Mouse (Mus musculus) hindbrain, embryonic 14.5 days (tissue): ENCODE measurements at regions not wholly inside any gene's neighbourhood (a gene's known extent, or its start where the extent isn't known, plus 50 kb on each side); places are given as distances from the start of the nearest gene placed in this dataset.
A peak's percentile ranks its signal among the peaks of the same experiment; 100 is the strongest.

Experiments
- ATAC-seq: fragments of 200-750 bp; cut with Nextera tagmentation; 2 replicates; pipeline ENCODE4 v1.8.0; 2017; ENCODE audit warnings: moderate number of reproducible peaks, mild to moderate bottlenecking, moderate TSS enrichment, moderate library complexity; ENCODE audit not compliant: low FRiP score
- DNase-seq: peaks from one replicate; pipeline ENCODE4 v3.0.0-alpha.2; 2015; ENCODE audit warnings: low spot score
- H3K27ac ChIP-seq: fragments of 300-500 bp; sonication (generic); 2 replicates; pipeline ENCODE4 v1.5.1; 2014; ENCODE audit warnings: mild to moderate bottlenecking, moderate library complexity
- H3K27me3 ChIP-seq: fragments of 300-500 bp; sonication (generic); 2 replicates; pipeline ENCODE4 v1.6.1; 2014; ENCODE audit warnings: mild to moderate bottlenecking, low read length, mixed read lengths; ENCODE audit not compliant: control insufficient read depth, insufficient read depth
- H3K36me3 ChIP-seq: fragments of 300-500 bp; sonication (generic); replicated peaks from 2 replicates; pipeline ENCODE4 v1.6.1; 2014; ENCODE audit not compliant: control insufficient read depth, insufficient read depth
- H3K4me1 ChIP-seq: fragments of 300-500 bp; sonication (generic); replicated peaks from 2 replicates; pipeline ENCODE4 v1.6.1; 2014; ENCODE audit warnings: antibody characterized with exemption, low read length, mixed read lengths; ENCODE audit not compliant: control insufficient read depth, insufficient read depth
- H3K4me2 ChIP-seq: fragments of 300-500 bp; sonication (generic); replicated peaks from 2 replicates; pipeline ENCODE4 v1.6.1; 2014; ENCODE audit warnings: mild to moderate bottlenecking, moderate library complexity
- H3K4me3 ChIP-seq: fragments of 300-500 bp; sonication (generic); replicated peaks from 2 replicates; pipeline ENCODE4 v1.5.1; 2014; ENCODE audit warnings: mild to moderate bottlenecking, low read length
- H3K9ac ChIP-seq: fragments of 300-500 bp; sonication (generic); 2 replicates; pipeline ENCODE4 v1.6.1; 2014
- H3K9me3 ChIP-seq: fragments of 300-500 bp; sonication (generic); 2 replicates; pipeline ENCODE4 v1.6.1; 2016; ENCODE audit warnings: low read length; ENCODE audit not compliant: control insufficient read depth
- WGBS: fragments of 180-500 bp; shearing (Covaris S2); extraction: QIAGEN DNeasy Blood & Tissue Kit; methylation state at CpG from one replicate; pipeline ENCODE4 v1.1.7; 2014; 5-methylcytosine and 5-hydroxymethylcytosine counted together

DNA sequence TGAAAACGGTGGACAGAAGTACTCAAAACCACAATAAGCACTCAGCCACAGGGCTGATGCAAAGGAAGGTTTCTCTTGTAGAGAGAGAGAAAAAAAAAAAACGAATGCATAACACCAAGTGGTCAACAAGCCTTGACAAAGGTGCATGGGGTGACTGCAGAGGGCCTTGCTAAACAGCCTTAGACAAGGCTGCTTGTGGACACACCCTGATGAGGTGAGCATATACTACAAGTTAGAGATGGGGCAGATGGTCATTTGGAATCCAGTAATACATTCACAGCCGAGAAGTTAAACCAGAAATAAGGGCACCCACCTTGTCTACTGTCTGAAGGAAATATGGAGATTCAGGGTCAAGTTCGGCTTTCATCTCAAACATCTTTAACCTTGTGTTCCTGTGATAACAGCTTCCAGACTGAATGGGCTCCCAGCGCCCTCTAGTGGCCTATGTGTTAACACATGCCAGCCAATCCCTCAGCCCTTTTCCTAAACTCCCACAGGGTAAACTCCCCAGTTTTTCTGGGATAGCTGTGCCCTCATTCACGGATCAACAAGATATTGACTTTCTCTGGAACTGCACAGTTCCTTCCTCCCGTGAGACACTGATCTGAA lies 150.7 kb downstream of the Ptger3 start:
- Histone ChIP-seq H3K4me1 (no peaks in the 10 kb centered on the region), H3K36me3 (no peaks in the 10 kb centered on the region), H3K9me3 (no peaks in the 10 kb centered on the region), H3K27ac (no peak overlapping the region), H3K4me3 (no peak overlapping the region), H3K4me2 (no peak overlapping the region), H3K9ac (no peak overlapping the region), H3K27me3 (no peaks in the 10 kb centered on the region)
- ATAC-seq: no peak
- peak; percentile 82 for DNase-seq
- 25% methylated on average over 7 of the region's 7 CpGs for WGBS

- ATAC-seq (no peak), DNase-seq (no peak)
- H3K9me3 ChIP-seq: no peaks in the 10 kb centered on the region
- no peaks in the 10 kb centered on the region for H3K27me3 ChIP-seq
- H3K9ac ChIP-seq: no peak overlapping the region
- H3K4me3 ChIP-seq: no peak overlapping the region
- 83% methylated on average over 3 of the region's 3 CpGs for WGBS
- no peak overlapping the region for H3K4me2 ChIP-seq
- H3K4me1 ChIP-seq: no peaks in the 10 kb centered on the region
- H3K27ac ChIP-seq: no peak overlapping the region
- no peaks in the 10 kb centered on the region for H3K36me3 ChIP-seq
These were observed 147.3 kb downstream of the Ptger3 start for GRCm38 (mm10) chr3:157714023-157714422.

- Histone ChIP-seq H3K9ac (no peak overlapping the region), H3K4me1 (no peaks in the 10 kb centered on the region), H3K4me2 (no peak overlapping the region), H3K9me3 (no peaks in the 10 kb centered on the region), H3K36me3 (no peaks in the 10 kb centered on the region), H3K4me3 (no peak overlapping the region), H3K27me3 (no peaks in the 10 kb centered on the region), H3K27ac (no peak overlapping the region)
- DNase-seq (no peak), ATAC-seq (no peak)
- WGBS: 88% methylated on average over 1 of the region's 1 CpGs
These were observed 144.2 kb downstream of the Ptger3 start for GRCm38 (mm10) chr3:157710790-157711381.

DNA sequence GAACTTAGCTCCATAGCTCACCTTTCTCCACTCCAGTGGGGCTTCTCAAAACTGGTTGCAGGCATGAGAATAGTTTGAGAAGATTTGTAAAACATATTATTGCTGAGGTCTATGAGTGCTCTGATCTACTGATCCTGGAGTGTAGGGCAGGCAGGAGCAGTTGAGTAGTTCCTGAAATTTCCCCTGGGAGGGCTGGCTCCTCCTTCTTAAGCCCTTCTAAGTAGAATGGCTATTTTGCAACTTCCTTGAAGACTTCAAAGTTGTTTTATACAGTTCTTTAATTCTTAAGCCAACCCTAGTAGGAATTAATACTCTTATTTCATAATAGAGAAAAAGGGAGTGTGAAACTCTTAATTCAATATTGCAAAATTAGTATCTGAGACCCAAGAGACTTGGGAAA lies 133.3 kb downstream of the Ptger3 start:
- Histone ChIP-seq H3K27me3 (no peaks in the 10 kb centered on the region), H3K4me1 (no peaks in the 10 kb centered on the region), H3K9ac (no peak overlapping the region), H3K4me3 (no peak overlapping the region), H3K4me2 (no peak overlapping the region), H3K9me3 (no peaks in the 10 kb centered on the region), H3K36me3 (no peaks in the 10 kb centered on the region), H3K27ac (no peak overlapping the region)
- DNase-seq (no peak), ATAC-seq (no peak)

DNA sequence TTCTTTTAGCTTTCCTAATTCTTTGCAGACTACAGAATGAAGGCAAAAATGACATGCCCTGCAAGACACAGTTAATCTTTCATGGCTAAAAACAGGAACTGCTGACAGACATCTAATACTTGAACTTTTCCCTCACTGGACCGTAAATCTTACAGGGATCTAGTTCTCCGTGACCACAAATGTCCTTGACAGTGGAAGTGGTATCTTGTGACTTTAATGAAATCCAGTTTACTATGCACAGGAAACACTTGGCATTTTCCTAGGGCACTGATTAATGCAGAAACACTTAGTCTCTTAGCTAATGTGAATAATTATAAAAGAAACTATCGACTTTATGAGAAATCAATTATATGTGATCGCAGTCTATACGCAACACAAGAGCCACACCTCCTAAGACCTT lies 131.8 kb downstream of the Ptger3 start:
- ATAC-seq: no peak
- Histone ChIP-seq H3K4me1 (no peaks in the 10 kb centered on the region), H3K9me3 (no peaks in the 10 kb centered on the region), H3K9ac (no peak overlapping the region), H3K4me2 (no peak overlapping the region), H3K27me3 (no peaks in the 10 kb centered on the region), H3K27ac (no peak overlapping the region), H3K4me3 (no peak overlapping the region), H3K36me3 (no peaks in the 10 kb centered on the region)
- DNase-seq: no peak
- 90% methylated on average over 5 of the region's 5 CpGs for WGBS

- Histone ChIP-seq H3K9me3 (no peaks in the 10 kb centered on the region), H3K27ac (no peak overlapping the region), H3K4me1 (no peaks in the 10 kb centered on the region), H3K4me2 (no peak overlapping the region), H3K36me3 (no peaks in the 10 kb centered on the region), H3K27me3 (no peaks in the 10 kb centered on the region), H3K9ac (no peak overlapping the region), H3K4me3 (no peak overlapping the region)
- DNase-seq (no peak), ATAC-seq (peak; percentile 77)
- 73% methylated on average over 19 of the region's 19 CpGs for WGBS
These were observed 128.7 kb downstream of the Ptger3 start for GRCm38 (mm10) chr3:157695128-157696075.
